Mouse (Mus musculus): ENCODE data around the gene Olfr486. TPM values are rescaled to one million over a fixed set of nuclear protein-coding genes. Genes with fewer than 3 reads are reported as not detected.
"Not testable (repeated sequence)": the region's sequence is repeated elsewhere in the genome, so short reads cannot be mapped to it uniquely, and the experiment has no call there.

Gene Olfr486
- polyA plus RNA-seq (2015; fragmentation: Nextera tagmentation; extraction: Ambion mirVana) = not detected in 2 replicates

DNA sequence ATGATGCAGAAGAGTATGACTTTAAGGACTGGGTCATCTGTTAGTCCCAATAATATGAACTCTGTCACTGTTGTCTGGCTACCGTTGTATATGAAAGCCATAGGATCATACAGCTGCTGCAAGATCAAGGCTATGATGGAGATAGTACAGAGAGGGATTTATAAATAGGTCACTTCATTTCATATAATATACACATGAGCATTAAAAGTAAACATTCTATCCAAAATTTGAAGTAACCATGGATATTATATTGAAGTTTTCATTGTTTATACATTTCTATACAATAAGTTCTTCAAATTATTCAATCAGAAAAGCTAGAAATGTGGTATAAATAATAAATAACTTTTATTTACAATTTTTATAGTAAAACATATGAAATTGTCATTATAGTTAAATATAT is at the start of gene Olfr486:
TSS of gene Olfr486 (minus strand) at position 101 of the 400 bp plus-strand sequence.
- WGBS = 100% methylated on average over 1 of the region's 1 CpGs

DNA sequence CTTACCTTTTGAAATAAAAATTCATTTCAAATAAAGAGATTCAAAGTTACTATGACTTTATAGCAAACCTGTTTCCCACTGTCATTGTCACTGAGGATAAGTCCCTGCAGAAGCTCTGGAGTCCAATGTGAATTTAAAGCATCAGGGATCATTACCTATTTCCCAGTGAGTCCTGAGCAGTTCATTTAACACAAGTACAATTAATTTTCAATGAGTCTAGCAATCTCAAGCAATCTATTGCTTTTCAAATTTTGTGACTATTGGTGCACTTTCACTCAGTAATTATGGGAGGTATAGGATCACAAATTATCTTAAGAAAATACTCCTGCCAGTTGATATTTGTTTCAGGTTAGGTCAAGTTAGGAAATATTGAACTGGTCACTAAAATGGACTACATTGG is 42.0 kb upstream of the Olfr486 start, which contains the start of gene Olfr487:
TSS of gene Olfr487 (minus strand) at position 101 of the 400 bp plus-strand sequence.
- not testable (repeated sequence) for H3K4me1 ChIP-seq (replicated peaks); H3K9me3 ChIP-seq; H3K4me2 ChIP-seq; H3K27me3 ChIP-seq; H3K4me3 ChIP-seq; H3K36me3 ChIP-seq; H3K9ac ChIP-seq; ATAC-seq (ENCODE audit: low read depth); H3K27ac ChIP-seq (replicated peaks)

More for the DNA sequence above, at the start of gene Olfr486:
- H3K9me3 ChIP-seq; H3K9ac ChIP-seq; H3K4me3 ChIP-seq; H3K4me1 ChIP-seq (replicated peaks); ATAC-seq (ENCODE audit: low read depth); H3K27ac ChIP-seq (replicated peaks); H3K36me3 ChIP-seq; H3K27me3 ChIP-seq; H3K4me2 ChIP-seq: not testable (repeated sequence)

- no peaks in the 10 kb centered on the region for H3K9me3 ChIP-seq
- H3K9ac ChIP-seq = no peak overlapping the region
- H3K27ac ChIP-seq (replicated peaks) = no peak overlapping the region
- H3K4me1 ChIP-seq (replicated peaks) = no peaks in the 10 kb centered on the region
- H3K36me3 ChIP-seq = no peaks in the 10 kb centered on the region
- WGBS = 68% methylated on average over 6 of the region's 6 CpGs
- H3K4me2 ChIP-seq = no peak overlapping the region
- no peaks in the 10 kb centered on the region for H3K27me3 ChIP-seq
- H3K4me3 ChIP-seq = no peak overlapping the region
- no peak for ATAC-seq (ENCODE audit: low read depth)
Measured at GRCm38 (mm10) chr7:108196938-108197337, 24.4 kb upstream of the Olfr486 start.

GRCm38 (mm10) chr7:108196337-108196736 is 23.8 kb upstream of the Olfr486 start:
- not testable (repeated sequence) for H3K9ac ChIP-seq
- 55% methylated on average over 3 of the region's 3 CpGs for WGBS

GRCm38 (mm10) chr7:108192714-108193113 is 20.2 kb upstream of the Olfr486 start:
- WGBS = 22% methylated on average over 1 of the region's 1 CpGs
- H3K27ac ChIP-seq (replicated peaks); H3K4me2 ChIP-seq; H3K9ac ChIP-seq; H3K36me3 ChIP-seq; H3K27me3 ChIP-seq; ATAC-seq (ENCODE audit: low read depth); H3K4me1 ChIP-seq (replicated peaks); H3K4me3 ChIP-seq; H3K9me3 ChIP-seq: not testable (repeated sequence)

More at GRCm38 (mm10) chr7:108196337-108196736, 23.8 kb upstream of the Olfr486 start:
- ATAC-seq (ENCODE audit: low read depth); H3K36me3 ChIP-seq; H3K27ac ChIP-seq (replicated peaks); H3K27me3 ChIP-seq; H3K9me3 ChIP-seq; H3K4me2 ChIP-seq; H3K4me1 ChIP-seq (replicated peaks); H3K4me3 ChIP-seq: not testable (repeated sequence)

DNA sequence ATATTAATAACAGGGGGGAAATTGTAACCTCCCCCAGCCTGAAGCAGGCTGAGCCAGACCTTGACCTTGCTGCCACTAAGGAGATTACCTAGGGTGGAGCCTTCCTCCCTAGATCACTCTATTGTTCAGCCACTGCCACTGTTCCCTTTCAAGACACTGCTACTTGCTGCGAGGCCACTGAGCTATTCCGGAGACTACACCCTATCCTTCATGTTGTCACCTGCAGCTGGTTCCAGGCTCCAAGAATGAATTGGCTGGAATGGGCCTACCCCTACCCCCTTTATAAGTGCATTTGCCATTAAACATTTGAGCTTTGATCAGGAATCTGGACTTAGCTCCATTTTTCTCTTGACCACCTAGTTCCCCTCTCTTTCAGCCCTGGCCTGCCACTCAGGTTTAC is 18.7 kb upstream of the Olfr486 start:
- ATAC-seq (ENCODE audit: low read depth); H3K4me1 ChIP-seq (replicated peaks); H3K9ac ChIP-seq; H3K27ac ChIP-seq (replicated peaks); H3K4me3 ChIP-seq; H3K36me3 ChIP-seq; H3K27me3 ChIP-seq; H3K9me3 ChIP-seq; H3K4me2 ChIP-seq: not testable (repeated sequence)
- 19% methylated on average over 2 of the region's 2 CpGs for WGBS

GRCm38 (mm10) chr7:108185237-108185636 is 12.7 kb upstream of the Olfr486 start:
- ATAC-seq (ENCODE audit: low read depth); H3K27me3 ChIP-seq: not testable (repeated sequence)

GRCm38 (mm10) chr7:108184401-108184800 is 11.9 kb upstream of the Olfr486 start:
- not testable (repeated sequence) for H3K4me3 ChIP-seq; H3K27me3 ChIP-seq; H3K36me3 ChIP-seq; H3K27ac ChIP-seq (replicated peaks); H3K4me1 ChIP-seq (replicated peaks); H3K9ac ChIP-seq; H3K4me2 ChIP-seq; H3K9me3 ChIP-seq; ATAC-seq (ENCODE audit: low read depth)
- 89% methylated on average over 3 of the region's 3 CpGs for WGBS

More at GRCm38 (mm10) chr7:108185237-108185636, 12.7 kb upstream of the Olfr486 start:
- H3K9me3 ChIP-seq; H3K9ac ChIP-seq; H3K36me3 ChIP-seq; H3K4me1 ChIP-seq (replicated peaks); H3K27ac ChIP-seq (replicated peaks); H3K4me2 ChIP-seq; H3K4me3 ChIP-seq: not testable (repeated sequence)
- WGBS = 87% methylated on average over 2 of the region's 2 CpGs

DNA sequence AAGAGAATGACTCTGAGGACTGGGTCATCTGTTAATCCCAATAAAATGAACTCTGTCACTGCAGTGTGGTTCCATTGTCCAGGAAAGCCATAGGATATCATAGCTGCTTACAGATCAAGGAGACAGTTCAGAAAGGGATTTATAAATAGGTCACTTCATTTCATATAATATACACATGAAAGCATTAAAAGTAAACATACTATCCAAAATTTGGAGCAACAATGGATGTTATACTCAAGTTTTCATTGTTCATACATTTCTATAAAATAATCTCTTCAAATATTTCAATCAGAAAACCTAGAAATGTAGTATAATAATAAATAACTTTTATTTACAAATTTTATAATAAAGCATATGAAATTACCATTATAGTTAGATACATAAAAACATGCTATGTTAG is 12.8 kb downstream of the Olfr486 start, which contains the start of gene Olfr485:
TSS of gene Olfr485 (minus strand) at position 101 of the 400 bp plus-strand sequence.
- no peaks in the 10 kb centered on the region for H3K9me3 ChIP-seq
- H3K9ac ChIP-seq = no peak within 1 kb of the TSS
- no peaks in the 10 kb centered on the region for H3K27me3 ChIP-seq
- H3K36me3 ChIP-seq = no peaks in the 10 kb centered on the region
- no peak within 1 kb of the TSS for H3K4me2 ChIP-seq
- no peak within 1 kb of the TSS for H3K4me3 ChIP-seq
- no peak for ATAC-seq (ENCODE audit: low read depth)
- H3K27ac ChIP-seq (replicated peaks) = no peak within 1 kb of the TSS
- no peaks in the 10 kb centered on the region for H3K4me1 ChIP-seq (replicated peaks)

- H3K4me2 ChIP-seq = no peak within 1 kb of the TSS
- no peaks in the 10 kb centered on the region for H3K9me3 ChIP-seq
- ATAC-seq (ENCODE audit: low read depth) = no peak
- no peaks in the 10 kb centered on the region for H3K36me3 ChIP-seq
- no peaks in the 10 kb centered on the region for H3K4me1 ChIP-seq (replicated peaks)
- H3K27me3 ChIP-seq = no peaks in the 10 kb centered on the region
- no peak within 1 kb of the TSS for H3K4me3 ChIP-seq
- H3K9ac ChIP-seq = no peak within 1 kb of the TSS
- H3K27ac ChIP-seq (replicated peaks) = no peak within 1 kb of the TSS
Measured at GRCm38 (mm10) chr7:108127349-108127748, 45.2 kb downstream of the Olfr486 start, which contains the start of gene Olfr484. TSS of gene Olfr484 (minus strand) at chr7:108127449.

Other genes with a start within 250 kb of the Olfr486 start
- gene Olfr473, start 242.3 kb downstream of the Olfr486 start, polyA plus RNA-seq (2015; fragmentation: Nextera tagmentation; extraction: Ambion mirVana) = not detected in 2 replicates
- not detected in 2 replicates for gene Olfr474, start 218.1 kb downstream of the Olfr486 start, polyA plus RNA-seq (2015; fragmentation: Nextera tagmentation; extraction: Ambion mirVana)
- not detected in 2 replicates for gene Olfr476, start 207.9 kb downstream of the Olfr486 start, polyA plus RNA-seq (2015; fragmentation: Nextera tagmentation; extraction: Ambion mirVana)
- not detected in 2 replicates for gene Olfr477, start 186.0 kb downstream of the Olfr486 start, polyA plus RNA-seq (2015; fragmentation: Nextera tagmentation; extraction: Ambion mirVana)
- not detected in 2 replicates for gene Olfr478, start 138.8 kb downstream of the Olfr486 start, polyA plus RNA-seq (2015; fragmentation: Nextera tagmentation; extraction: Ambion mirVana)
- gene Olfr479, start 122.0 kb downstream of the Olfr486 start, polyA plus RNA-seq (2015; fragmentation: Nextera tagmentation; extraction: Ambion mirVana) = not detected in 2 replicates
- not detected in 2 replicates for gene Olfr480, start 105.4 kb downstream of the Olfr486 start, polyA plus RNA-seq (2015; fragmentation: Nextera tagmentation; extraction: Ambion mirVana)
- gene Olfr481, start 92.9 kb downstream of the Olfr486 start, polyA plus RNA-seq (2015; fragmentation: Nextera tagmentation; extraction: Ambion mirVana) = not detected in 2 replicates
- gene Olfr482, start 75.2 kb downstream of the Olfr486 start, polyA plus RNA-seq (2015; fragmentation: Nextera tagmentation; extraction: Ambion mirVana) = not detected in 2 replicates
- not detected in 2 replicates for gene Olfr483, start 71.9 kb downstream of the Olfr486 start, polyA plus RNA-seq (2015; fragmentation: Nextera tagmentation; extraction: Ambion mirVana)
- not detected in 2 replicates for gene Olfr484, start 45.3 kb downstream of the Olfr486 start, polyA plus RNA-seq (2015; fragmentation: Nextera tagmentation; extraction: Ambion mirVana)
- gene Olfr485, start 12.9 kb downstream of the Olfr486 start, polyA plus RNA-seq (2015; fragmentation: Nextera tagmentation; extraction: Ambion mirVana) = not detected in 2 replicates
- gene Olfr487, start 41.9 kb upstream of the Olfr486 start, polyA plus RNA-seq (2015; fragmentation: Nextera tagmentation; extraction: Ambion mirVana) = not detected in 2 replicates
- gene Olfr488, start 85.6 kb upstream of the Olfr486 start, polyA plus RNA-seq (2015; fragmentation: Nextera tagmentation; extraction: Ambion mirVana) = not detected in 2 replicates
- gene Olfr490, start 116.2 kb upstream of the Olfr486 start, polyA plus RNA-seq (2015; fragmentation: Nextera tagmentation; extraction: Ambion mirVana) = not detected in 2 replicates
- gene Olfr491, start 140.7 kb upstream of the Olfr486 start, polyA plus RNA-seq (2015; fragmentation: Nextera tagmentation; extraction: Ambion mirVana) = not detected in 2 replicates
- not detected in 2 replicates for gene Olfr492, start 150.9 kb upstream of the Olfr486 start, polyA plus RNA-seq (2015; fragmentation: Nextera tagmentation; extraction: Ambion mirVana)
- not detected in 2 replicates for gene Olfr493, start 174.2 kb upstream of the Olfr486 start, polyA plus RNA-seq (2015; fragmentation: Nextera tagmentation; extraction: Ambion mirVana)
- gene Olfr494, start 192.6 kb upstream of the Olfr486 start, polyA plus RNA-seq (2015; fragmentation: Nextera tagmentation; extraction: Ambion mirVana) = not detected in 2 replicates
- gene Olfr495, start 220.4 kb upstream of the Olfr486 start, polyA plus RNA-seq (2015; fragmentation: Nextera tagmentation; extraction: Ambion mirVana) = not detected in 2 replicates
- gene Olfr497, start 247.7 kb upstream of the Olfr486 start, polyA plus RNA-seq (2015; fragmentation: Nextera tagmentation; extraction: Ambion mirVana) = not detected in 2 replicates